Mouse (Mus musculus) erythroblast, embryonic 14.5 days (primary cell): Measurements from ENCODE around the gene Mapk1ip1l.

Source experiments
- GATA1 ChIP-seq: IDR thresholded peaks from 2 replicates; pipeline ENCODE4 v1.6.1; 2012; ENCODE audit warnings: low read length, inconsistent platforms, mixed read lengths
- TAL1 ChIP-seq: IDR thresholded peaks from 3 replicates; pipeline ENCODE4 v1.6.1; 2012; ENCODE audit warnings: low read length, inconsistent platforms, mixed read lengths

GRCm38 (mm10) chr14:47294136-47294535 is 3.9 kb upstream of the Mapk1ip1l start:
- TF ChIP-seq GATA1, result no peak
- TF ChIP-seq TAL1, result no peak
